19 mouse cellular contexts compared by ENCODE assay signal in the genomic region with DNA sequence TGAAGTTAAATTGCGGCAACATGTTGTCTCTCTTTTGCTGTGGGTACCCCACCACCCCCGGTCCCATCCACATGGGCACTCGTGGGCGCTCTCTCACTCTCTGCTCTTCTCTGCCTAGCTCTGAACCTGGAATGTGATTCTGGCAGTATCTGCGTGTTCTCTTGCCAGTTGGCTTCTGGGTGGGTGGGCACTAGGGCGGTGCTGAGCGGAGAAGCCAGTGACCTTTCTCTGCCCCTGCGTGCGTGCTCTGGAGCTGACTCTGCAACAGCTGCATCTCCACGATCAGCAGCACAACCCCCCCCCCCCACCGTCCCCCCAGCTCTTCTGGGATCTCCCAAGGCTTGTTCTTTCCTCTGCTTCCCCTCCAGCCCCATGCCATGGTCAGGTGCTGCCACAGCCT.
DNase-seq lines count a peak whose midpoint lies in the region; ATAC-seq lines count a peak whose summit lies in the region.
"Had no signal": no experiment of that assay in that cellular context is flagged by ENCODE, and none has a peak within 500 bp of the region (broad histone marks: within the 10 kb centered on the region; RNA-seq: fewer than 3 reads in every experiment).

No protein-coding gene starts in this region.

- no peak overlapping the region for H3K4me3 ChIP-seq in heart, embryonic 11.5 days (ENCODE audit: low read depth, low read length)
- H3K4me3 ChIP-seq in limb, embryonic 13.5 days: no peak overlapping the region
- no peak overlapping the region for H3K4me3 ChIP-seq in limb, embryonic 10.5 days
- H3K4me3 ChIP-seq in limb, embryonic 15.5 days: no peak overlapping the region
- H3K4me3 ChIP-seq: embryonic facial prominence, embryonic 15.5 days; neural tube, embryonic 12.5 days had no signal

- no peak overlapping the region for H3K9ac ChIP-seq in heart, embryonic 11.5 days (ENCODE audit: low read depth, low read length)
- H3K9ac ChIP-seq in limb, embryonic 13.5 days: no peak overlapping the region
- H3K9ac ChIP-seq in limb, embryonic 15.5 days: no peak overlapping the region
- H3K9ac ChIP-seq: embryonic facial prominence, embryonic 15.5 days; neural tube, embryonic 12.5 days had no signal

- no peak overlapping the region for H3K27ac ChIP-seq in heart, embryonic 11.5 days (ENCODE audit: low read depth, low read length)
- H3K27ac ChIP-seq in limb, embryonic 13.5 days: no peak overlapping the region
- H3K27ac ChIP-seq in limb, embryonic 10.5 days: no peak overlapping the region
- no peak overlapping the region for H3K27ac ChIP-seq in limb, embryonic 15.5 days
- H3K27ac ChIP-seq: embryonic facial prominence, embryonic 15.5 days; macrophage; neural tube, embryonic 12.5 days had no signal

- H3K9me3 ChIP-seq in heart, embryonic 11.5 days (replicated peaks; ENCODE audit: control insufficient read depth, low read length): no peaks in the 10 kb centered on the region
- no peaks in the 10 kb centered on the region for H3K9me3 ChIP-seq in limb, embryonic 13.5 days
- no peaks in the 10 kb centered on the region for H3K9me3 ChIP-seq in limb, embryonic 10.5 days (replicated peaks)
- no peaks in the 10 kb centered on the region for H3K9me3 ChIP-seq in limb, embryonic 15.5 days
- H3K9me3 ChIP-seq: embryonic facial prominence, embryonic 15.5 days; neural tube, embryonic 12.5 days had no signal

- H3K27me3 ChIP-seq in heart, embryonic 11.5 days (ENCODE audit: control insufficient read depth, insufficient read depth, low read length): no peaks in the 10 kb centered on the region
- no peaks in the 10 kb centered on the region for H3K27me3 ChIP-seq in limb, embryonic 13.5 days
- H3K27me3 ChIP-seq in limb, embryonic 10.5 days (ENCODE audit: low read depth, poor library complexity, severe bottlenecking): no peaks in the 10 kb centered on the region
- no peaks in the 10 kb centered on the region for H3K27me3 ChIP-seq in limb, embryonic 15.5 days
- H3K27me3 ChIP-seq: embryonic facial prominence, embryonic 15.5 days; neural tube, embryonic 12.5 days; Patski had no signal

- no peaks in the 10 kb centered on the region for H3K36me3 ChIP-seq in heart, embryonic 11.5 days (ENCODE audit: control insufficient read depth, insufficient read depth, low read length)
- H3K36me3 ChIP-seq in limb, embryonic 13.5 days: no peaks in the 10 kb centered on the region
- H3K36me3 ChIP-seq in limb, embryonic 10.5 days: no peaks in the 10 kb centered on the region
- H3K36me3 ChIP-seq in limb, embryonic 15.5 days: no peaks in the 10 kb centered on the region
- H3K36me3 ChIP-seq: embryonic facial prominence, embryonic 15.5 days; neural tube, embryonic 12.5 days had no signal

- no peak overlapping the region for H3K4me2 ChIP-seq in heart, embryonic 11.5 days
- no peak overlapping the region for H3K4me2 ChIP-seq in limb, embryonic 13.5 days (replicated peaks)
- H3K4me2 ChIP-seq in limb, embryonic 15.5 days: no peak overlapping the region
- H3K4me2 ChIP-seq: embryonic facial prominence, embryonic 15.5 days; midbrain, embryonic 11.5 days; neural tube, embryonic 12.5 days had no signal

- 68% methylated on average over 11 of the region's 11 CpGs for WGBS in heart, embryonic 11.5 days (ENCODE audit: insufficient replicate concordance)
- 59% methylated on average over 11 of the region's 11 CpGs for WGBS in limb, embryonic 13.5 days
- WGBS in limb, embryonic 10.5 days: 53% methylated on average over 11 of the region's 11 CpGs
- WGBS in limb, embryonic 15.5 days: 49% methylated on average over 11 of the region's 11 CpGs

- no peak for ATAC-seq in heart, embryonic 11.5 days (replicated peaks; ENCODE audit: insufficient number of reproducible peaks, low FRiP score, low TSS enrichment)
- peak; percentile 44; the same call in 1 of the 2 replicates for ATAC-seq in limb, embryonic 13.5 days (ENCODE audit: low FRiP score, low read depth)
- ATAC-seq in limb, embryonic 15.5 days (ENCODE audit: insufficient number of reproducible peaks, low FRiP score, low TSS enrichment, low read depth): peak; percentile 24; the same call in 1 of the 2 replicates
- ATAC-seq: CD4-positive, CD25-positive, alpha-beta regulatory T cell, adult 4 months; Patski had no signal

- peak; percentile 68 to 73 for DNase-seq in cerebellum, postnatal 10 days
- DNase-seq in cerebellum, adult 11 months: no peak
- peak; percentile 89 for DNase-seq in heart, adult 11 months
- no peak for DNase-seq in limb, embryonic 10.5 days (ENCODE audit: low spot score)
- no peak for DNase-seq in retina, embryonic 14.5 days (ENCODE audit: low spot score)
- DNase-seq: adrenal gland, adult 8-10 months; cerebellum, adult 9-11 months; kidney, adult 11 months; lung, adult 18-20 months; thymus, postnatal 25 days had no signal

- peaks cover 12% of the 10 kb centered on the region for H3K4me1 ChIP-seq in heart, embryonic 11.5 days (ENCODE audit: control insufficient read depth, insufficient read depth, low read length)
- no peaks in the 10 kb centered on the region for H3K4me1 ChIP-seq in limb, embryonic 13.5 days
- H3K4me1 ChIP-seq in limb, embryonic 10.5 days: peaks cover 4% of the 10 kb centered on the region
- H3K4me1 ChIP-seq in limb, embryonic 15.5 days: 0 out of 2 replicates have a peak, but pooled peaks cover 4% of the 10 kb centered on the region

Comparison
In these comparisons a context has a peak if more than half of its experiments do, and no peak if none do; other contexts are left out.
1. DNase-seq: peak in cerebellum, postnatal 10 days (2 of 2) and heart, adult 11 months (single experiment); none in cerebellum, adult 11 months (single experiment), limb, embryonic 10.5 days (single experiment) and retina, embryonic 14.5 days (single experiment).